Mouse (Mus musculus): ENCODE measurements around the gene Ccdc69.
A peak's percentile ranks its signal among the peaks of the same experiment; 100 is the strongest.

Gene Ccdc69

DNA sequence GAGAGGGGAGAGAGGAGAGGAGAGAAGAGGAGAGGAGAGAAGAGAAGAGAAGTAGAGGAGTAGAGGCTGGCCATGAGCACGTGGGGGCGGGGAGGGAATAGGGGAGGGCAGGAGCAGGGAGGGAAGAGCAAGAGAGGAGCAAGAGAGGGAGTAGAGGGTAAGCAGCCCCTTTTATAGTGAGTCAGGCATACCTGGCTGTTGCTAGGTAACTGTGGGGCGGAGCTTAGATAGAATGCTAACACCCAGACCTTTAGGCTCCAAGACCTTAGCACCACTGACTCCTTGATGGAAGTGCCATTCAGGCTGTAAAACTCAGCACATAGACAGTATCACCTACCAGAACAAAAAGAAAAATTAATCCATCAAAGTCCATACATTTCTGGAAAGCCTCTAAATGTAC lies 41.3 kb downstream of the Ccdc69 start:
- DNase-seq (ENCODE audit: low spot score in 2 of 2), result no peak

DNA sequence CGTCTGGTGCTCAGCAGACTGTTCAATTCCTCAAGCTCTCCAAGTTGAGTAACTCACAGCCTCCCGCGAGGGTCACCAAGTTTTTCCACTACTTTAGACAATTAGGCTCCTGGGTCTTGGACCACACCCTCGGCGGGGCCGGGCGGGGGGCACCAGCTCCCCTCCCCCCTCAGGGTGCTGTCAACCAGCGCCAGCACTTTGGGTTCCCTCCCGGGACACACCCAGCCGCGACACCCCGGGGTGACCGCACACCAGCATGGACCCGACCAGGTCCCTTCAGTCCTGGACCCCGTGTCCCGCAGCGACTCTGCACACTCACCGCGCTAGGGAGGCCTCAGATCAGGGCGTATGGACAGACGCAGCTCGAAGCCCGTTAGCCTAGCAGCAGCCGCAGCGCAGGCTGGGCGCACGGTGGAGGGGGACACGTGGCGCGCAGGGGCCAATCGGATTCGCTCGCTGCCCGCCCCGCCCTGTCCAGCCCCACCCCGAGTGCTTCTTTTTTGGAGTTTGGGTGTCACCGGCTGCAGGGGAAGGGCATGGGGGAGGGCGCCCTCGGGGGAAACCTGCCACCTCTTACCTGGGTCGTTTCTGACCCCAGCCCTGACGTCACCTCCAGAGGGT lies 44.8 kb downstream of the Ccdc69 start, which contains the start of gene Anxa6:
TSS of gene Anxa6 (minus strand) at position 406 of the 621 bp plus-strand sequence.
- DNase-seq (ENCODE audit: low spot score in 2 of 2), result peak; percentile 76 to 77

DNA sequence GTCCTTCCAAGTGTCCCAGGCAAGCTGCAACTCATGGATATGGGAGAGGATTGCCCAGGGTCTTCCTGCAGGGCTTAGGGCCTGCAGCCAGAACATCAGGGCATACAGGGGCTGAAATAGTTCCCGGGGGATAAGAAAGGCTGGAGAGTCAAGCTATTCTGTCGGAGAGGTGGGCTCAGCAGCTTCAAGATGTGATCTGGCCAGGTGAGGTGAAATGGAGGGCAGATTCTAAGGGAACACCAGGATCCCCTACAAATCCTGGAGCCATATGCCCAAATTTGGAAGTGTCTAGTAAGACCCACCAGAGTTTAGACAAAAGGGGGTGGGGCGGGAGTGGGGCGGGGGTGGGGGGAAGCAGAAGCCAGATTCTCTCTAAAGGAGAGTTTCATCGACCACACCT lies 45.6 kb downstream of the Ccdc69 start:
- no peak for DNase-seq (ENCODE audit: low spot score in 2 of 2)

DNA sequence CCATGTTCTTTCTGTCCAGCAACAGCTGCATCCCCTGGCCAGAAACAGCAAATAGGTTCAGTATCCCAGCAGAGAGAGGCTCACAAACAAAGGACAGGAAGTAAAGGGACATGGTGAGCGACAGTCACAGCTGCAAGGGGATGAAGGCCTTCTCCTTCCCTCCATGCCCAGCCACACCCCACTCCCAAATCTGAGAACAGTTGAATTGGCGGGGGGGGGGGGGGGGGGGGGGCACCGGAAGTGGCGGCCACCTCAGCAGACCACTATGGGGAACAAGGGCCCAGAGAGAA lies 46.0 kb downstream of the Ccdc69 start:
- no peak for DNase-seq (ENCODE audit: low spot score in 2 of 2)

DNA sequence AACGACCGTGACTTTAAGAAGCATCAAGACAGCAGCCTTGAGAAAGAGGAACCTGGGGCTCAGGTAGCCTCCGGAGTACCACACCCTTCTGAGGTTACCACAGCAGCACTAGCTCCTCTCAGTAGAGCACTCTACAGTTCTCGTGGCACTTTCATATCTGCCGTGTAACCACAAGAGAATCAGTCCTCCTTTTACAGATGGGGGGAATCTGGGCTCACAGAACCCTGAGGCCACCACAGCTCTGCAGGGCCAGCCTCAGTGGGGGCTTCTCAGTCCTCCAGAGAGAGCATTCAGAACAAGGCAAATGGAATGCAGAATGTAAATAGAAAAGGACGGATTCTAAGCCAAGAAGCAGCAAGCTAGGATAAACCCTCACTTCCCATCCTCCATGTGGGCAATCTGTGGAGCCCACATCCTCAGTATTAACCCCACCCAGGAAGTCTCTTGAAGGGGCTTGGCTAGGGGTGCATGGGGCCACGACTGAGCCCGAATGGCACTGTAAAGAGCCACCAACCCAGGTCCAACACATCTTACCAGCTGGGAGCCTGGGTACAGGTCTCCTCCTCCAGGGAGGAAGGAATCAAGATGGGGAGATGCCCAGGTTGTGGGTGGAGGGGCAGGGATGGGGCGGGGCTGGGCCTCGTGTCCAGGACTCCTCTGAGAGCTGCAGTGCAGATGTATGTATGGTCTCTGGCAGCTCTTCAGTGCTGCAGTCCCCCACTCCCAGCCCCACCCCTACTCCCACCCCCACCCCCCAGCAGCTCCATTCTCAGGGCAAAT lies 46.5 kb downstream of the Ccdc69 start:
- DNase-seq (ENCODE audit: low spot score in 2 of 2), result no peak

DNA sequence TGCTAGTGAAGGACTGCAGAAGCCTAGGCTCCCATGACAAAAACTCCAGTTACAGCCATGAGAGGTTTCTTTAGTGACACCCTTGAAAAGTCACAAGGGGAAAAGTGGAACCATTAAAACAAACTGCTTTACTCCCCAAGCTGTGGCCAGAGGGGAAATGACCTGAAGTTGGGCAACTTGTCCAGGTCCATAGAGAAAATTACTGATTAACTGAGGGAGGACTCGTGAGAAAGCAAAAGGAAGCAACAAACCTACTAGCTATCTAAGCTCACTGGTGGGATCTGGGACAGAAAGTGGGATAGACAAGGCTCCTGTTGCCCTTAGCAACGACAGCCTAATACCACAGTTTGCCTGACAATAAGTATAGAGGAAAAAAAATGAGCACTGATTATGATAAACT lies 49.4 kb downstream of the Ccdc69 start:
- DNase-seq (ENCODE audit: low spot score in 2 of 2), result no peak

DNA sequence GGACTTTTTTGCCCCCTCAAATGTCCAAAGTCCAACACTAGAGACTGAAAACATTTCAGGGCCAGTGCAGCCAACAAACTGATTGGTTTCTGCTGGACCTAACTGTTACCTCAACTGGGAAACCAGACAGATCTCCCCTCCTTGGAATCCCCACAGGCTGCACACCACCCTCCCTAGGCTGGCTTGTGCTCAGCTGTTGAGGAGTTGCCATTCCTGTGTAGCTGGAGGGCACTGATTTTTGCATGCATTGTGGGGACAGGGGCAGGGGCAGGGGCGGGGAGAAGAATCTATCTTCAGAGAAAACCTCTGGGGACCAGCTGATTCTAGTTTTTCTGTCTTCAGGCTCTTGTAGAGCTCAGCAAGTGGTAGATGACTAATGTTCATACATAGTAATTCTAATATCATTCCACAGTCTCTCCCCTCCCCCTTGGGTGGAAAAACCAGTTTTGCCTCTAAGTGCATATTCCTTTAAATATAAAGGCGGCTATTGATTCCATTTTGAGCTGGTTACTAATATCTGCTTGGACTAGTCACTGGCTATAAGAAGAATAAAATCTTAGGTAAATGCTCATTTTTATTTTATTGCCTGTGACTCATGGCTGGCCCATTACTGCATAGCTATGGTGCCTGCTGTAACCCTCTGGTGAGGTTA lies 50.6 kb downstream of the Ccdc69 start:
- DNase-seq (ENCODE audit: low spot score in 2 of 2), result no peak

DNA sequence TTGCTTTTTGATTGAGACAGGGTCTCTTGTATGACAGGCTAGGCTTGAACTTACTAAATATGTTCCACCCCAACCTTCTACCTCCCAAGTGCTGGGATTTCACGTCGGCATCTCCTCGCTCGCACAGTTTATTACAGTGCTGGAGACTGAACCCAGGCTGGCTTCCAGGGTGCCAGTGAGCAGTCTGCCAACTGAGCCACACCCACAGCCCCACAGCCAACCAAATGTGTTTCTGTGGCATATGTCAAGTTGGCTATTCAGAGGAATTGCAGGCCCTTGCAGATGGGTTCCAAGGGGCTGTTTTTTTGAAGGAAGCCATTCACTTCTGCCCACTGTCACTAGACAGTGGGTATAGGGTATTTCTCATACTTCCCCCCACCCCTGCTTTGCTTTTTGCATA lies 52.0 kb downstream of the Ccdc69 start:
- DNase-seq (ENCODE audit: low spot score in 2 of 2), result no peak

DNA sequence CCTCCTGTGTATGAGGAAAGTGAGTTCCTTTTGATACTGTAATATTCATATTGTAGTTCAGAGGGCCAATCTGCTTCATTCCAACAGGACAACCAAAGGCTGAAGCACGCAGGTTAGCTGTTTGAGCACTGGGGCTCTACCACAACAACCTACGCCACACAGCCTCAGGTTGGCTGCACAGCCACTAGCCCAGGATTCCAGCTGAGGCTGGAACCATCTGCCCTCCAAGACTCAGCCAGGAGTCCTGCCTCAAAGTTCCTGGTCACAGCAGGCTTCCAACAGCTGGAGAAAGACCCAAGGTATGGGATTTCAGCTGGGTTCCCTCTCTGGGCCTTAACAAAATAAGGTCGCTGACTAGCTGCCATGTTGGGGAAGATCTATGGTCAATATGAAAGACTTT lies 54.3 kb downstream of the Ccdc69 start:
- DNase-seq (ENCODE audit: low spot score in 2 of 2), result no peak

DNA sequence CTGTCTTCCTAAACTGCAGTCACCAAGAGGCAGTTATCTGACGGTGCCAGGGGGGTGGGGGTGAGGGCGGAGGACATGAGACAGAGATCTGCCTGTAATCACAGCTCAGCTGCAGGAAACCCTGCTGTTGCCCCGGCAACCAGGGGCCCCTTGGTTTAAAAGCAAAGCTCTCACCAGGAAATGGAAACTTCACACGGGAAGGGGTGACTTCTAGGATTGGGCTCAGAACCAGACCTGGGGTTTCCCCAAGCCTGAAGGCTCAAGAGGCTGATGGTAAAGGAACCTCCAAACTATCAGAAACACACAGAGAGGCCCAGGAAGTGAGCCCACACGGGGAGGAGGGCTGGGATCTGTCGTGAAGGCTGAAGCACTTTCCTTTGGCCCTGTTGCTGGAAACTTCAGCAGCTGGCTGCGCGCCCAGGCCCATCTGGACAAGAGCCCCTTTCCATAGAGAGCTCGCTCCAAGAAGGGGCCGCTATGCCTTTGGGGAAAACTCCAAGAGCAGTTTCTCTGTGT lies 54.8 kb downstream of the Ccdc69 start:
- DNase-seq (ENCODE audit: low spot score in 2 of 2), result peak; percentile 66 to 73

DNA sequence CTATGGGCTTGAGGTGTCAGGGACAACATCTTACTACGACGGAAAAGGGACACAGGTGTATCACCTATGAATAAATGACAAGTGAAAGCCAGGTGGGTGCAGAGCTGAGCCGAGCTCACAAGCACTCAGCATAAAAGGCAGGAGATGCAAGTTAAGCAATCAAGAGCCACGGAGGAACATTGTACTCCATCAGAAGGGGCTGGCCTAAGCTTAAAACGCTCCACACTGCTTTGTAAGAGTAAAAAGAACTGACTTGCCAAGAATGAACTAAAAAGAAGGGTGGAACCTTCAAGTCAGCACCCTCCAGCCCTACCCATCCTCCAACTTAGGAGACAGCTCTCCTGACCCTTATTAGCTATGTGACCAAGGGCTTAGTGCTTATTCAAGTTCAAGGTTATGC lies 55.4 kb downstream of the Ccdc69 start:
- DNase-seq (ENCODE audit: low spot score in 2 of 2), result no peak

DNA sequence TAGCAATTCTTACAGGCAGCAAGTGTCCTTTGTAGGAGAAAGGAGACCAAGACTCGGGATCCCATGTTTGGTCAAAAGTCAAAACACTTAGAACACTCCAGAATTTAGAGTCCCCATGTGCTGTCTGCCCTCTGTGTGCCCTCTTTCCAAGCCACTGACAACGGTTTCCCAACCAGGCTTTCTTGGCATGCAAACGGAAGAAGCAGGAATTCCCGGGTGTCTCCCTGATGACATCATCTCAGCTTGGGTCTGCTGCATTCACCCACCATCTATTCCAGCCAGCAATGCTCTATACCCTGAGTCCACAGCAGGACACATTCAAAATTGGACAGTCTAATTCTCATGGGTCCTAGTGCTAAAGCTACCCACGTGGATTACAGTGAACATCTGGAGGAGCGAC lies 56.1 kb downstream of the Ccdc69 start:
- DNase-seq (ENCODE audit: low spot score in 2 of 2), result no peak

DNA sequence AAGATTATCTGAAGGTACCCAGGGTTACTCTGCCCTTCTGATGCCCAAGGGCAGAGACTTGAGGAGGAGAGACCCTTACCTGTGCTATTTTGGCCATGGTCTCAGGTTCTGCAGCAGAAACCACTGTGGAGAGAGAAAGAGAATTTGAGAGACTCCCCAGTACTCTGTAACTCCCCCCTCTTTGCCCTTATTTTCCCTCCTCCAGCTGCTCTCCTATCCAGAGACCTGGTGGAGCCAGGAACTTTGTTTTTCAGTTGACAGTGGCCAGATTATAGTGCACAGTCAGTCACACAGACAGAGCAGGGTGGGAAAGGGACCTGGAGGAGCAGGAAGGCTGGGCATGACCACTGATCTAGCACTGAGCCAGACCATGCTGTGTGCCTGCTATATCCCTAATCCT lies 56.5 kb downstream of the Ccdc69 start:
- DNase-seq (ENCODE audit: low spot score in 2 of 2), result no peak

DNA sequence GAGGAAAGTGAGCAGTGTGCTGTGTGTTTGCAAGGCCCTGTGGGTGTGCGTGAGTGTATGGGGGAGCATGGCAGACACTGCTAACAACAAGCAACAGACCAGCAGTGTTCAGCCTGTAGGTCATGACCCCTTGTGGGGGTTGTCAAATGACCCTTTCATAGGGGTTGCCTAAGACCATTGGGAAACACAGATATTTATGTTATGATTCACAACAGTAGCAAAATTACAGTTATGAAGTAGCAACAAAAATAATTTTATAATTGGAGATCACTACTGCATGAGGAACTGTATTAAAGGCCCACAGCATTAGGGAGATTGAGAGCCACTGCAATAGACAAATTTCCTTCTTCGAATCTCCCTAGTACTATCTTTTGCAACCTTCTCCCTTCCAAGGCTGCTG lies 58.2 kb downstream of the Ccdc69 start:
- no peak for DNase-seq (ENCODE audit: low spot score in 2 of 2)

DNA sequence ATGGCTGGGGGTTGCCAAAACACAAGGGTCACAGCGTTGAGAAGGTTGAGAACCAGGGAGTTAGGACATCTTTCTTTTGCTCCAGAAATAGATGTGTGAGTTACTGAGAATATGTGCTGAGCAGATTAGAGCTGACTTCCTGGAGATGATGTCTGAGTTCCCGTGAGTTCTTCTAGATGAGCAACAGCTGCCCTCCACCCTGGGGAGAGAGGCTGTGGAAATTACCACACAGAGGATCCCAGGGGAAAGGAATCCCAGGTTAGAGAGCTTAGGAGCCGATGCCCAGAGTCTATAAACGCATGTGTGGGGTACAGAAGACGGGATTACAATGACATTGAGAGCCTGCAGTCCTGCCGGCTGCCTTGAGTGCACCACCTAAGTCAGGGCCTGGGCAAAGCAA lies 59.9 kb downstream of the Ccdc69 start:
- DNase-seq (ENCODE audit: low spot score in 2 of 2), result no peak

DNA sequence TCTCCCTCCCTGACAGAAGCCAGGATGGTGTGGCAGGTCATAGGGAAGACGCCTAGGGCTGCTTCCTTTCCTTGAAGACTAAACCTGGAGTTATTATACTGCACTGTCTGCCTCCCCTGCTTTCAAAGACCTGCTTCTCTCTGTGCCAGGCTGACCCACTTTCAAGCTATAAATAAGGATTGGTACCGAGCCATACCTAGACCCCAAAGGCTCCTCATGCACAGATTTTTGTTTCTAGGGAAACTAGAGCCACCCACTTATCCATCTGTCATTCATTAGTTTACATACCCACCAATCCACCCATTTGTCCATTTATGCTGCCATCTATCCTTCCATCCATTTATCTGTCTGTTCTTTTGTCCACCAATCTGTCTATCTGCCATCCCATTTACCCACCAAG lies 60.7 kb downstream of the Ccdc69 start:
- no peak for DNase-seq (ENCODE audit: low spot score in 2 of 2)

DNA sequence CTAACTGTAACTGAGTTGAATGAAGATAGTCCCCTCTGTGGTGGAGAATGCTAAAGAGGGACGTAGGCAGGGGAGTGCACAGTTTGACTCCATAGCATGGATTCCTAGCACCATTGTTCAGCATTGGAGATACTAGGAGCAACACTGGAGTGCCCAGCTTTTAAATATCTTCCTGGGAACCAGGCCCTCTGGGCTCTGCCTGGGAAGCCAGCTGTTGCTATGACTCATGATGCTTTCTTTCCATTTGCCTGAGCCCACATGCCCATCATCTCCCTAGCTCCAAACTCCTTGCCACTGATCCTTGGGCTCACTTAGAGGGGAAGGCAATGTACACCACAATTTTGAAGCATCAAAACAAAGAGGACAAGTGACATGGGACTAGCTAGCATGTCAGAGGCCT lies 61.2 kb downstream of the Ccdc69 start:
- no peak for DNase-seq (ENCODE audit: low spot score in 2 of 2)

DNA sequence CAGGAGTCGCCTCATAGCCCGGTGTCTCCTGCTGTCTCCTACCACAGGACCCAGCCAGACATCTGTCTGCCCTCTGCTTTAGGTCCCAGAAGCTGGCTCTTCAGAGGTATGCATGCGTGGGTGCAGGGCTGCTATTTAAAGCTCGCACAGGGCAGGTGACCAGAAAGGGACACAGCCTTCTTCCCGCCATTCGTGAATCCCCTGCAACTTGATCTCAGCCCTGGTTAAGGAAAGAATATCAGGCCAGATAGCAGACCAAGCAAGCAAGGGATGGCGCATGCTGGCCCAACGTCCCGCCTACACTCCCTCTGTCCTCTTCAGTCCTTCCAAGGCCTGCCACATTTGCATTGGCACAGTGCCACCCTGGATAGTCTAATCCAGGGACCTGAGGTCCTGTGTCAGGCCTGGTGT lies 62.1 kb downstream of the Ccdc69 start:
- no peak for DNase-seq (ENCODE audit: low spot score in 2 of 2)

DNA sequence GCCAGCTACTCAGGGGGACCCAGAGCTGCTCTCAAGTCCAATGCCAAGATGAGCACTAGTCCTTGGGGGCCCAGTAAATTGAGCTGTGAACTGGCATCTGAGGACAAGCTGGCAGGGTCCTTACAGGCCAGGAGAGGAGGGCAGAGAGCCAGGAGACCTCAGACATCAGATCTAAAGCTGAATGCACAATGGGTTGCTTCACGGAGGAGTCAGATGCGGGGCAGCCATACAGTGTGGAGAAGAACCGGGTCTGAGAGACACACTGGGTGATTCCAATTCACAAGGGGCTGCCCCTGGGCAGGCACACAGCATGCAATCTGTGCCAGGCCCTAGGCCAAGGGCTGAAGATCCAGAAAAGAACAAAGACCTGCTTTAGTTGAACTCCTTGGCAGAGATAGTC lies 62.7 kb downstream of the Ccdc69 start:
- DNase-seq (ENCODE audit: low spot score in 2 of 2), result no peak

DNA sequence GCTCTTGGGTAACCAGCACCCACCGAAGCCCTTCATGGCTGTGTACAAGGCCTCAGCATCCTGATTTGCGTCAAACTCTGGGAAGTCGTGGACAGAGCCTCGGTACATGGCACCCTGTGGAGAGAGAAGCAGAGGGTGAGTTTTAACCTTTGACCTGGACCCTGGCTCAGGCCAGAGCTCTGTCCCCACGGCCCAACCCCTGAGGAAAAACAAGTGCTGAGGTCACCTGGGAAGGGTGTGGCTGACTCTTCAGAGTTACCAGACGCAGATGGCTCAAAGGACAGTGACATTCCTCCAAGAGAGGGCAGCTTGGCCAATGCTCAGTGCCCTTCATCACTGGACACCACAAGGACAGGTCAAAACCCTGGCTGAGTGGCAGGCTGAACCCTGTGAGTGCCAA lies 64.1 kb downstream of the Ccdc69 start:
- no peak for DNase-seq (ENCODE audit: low spot score in 2 of 2)

DNA sequence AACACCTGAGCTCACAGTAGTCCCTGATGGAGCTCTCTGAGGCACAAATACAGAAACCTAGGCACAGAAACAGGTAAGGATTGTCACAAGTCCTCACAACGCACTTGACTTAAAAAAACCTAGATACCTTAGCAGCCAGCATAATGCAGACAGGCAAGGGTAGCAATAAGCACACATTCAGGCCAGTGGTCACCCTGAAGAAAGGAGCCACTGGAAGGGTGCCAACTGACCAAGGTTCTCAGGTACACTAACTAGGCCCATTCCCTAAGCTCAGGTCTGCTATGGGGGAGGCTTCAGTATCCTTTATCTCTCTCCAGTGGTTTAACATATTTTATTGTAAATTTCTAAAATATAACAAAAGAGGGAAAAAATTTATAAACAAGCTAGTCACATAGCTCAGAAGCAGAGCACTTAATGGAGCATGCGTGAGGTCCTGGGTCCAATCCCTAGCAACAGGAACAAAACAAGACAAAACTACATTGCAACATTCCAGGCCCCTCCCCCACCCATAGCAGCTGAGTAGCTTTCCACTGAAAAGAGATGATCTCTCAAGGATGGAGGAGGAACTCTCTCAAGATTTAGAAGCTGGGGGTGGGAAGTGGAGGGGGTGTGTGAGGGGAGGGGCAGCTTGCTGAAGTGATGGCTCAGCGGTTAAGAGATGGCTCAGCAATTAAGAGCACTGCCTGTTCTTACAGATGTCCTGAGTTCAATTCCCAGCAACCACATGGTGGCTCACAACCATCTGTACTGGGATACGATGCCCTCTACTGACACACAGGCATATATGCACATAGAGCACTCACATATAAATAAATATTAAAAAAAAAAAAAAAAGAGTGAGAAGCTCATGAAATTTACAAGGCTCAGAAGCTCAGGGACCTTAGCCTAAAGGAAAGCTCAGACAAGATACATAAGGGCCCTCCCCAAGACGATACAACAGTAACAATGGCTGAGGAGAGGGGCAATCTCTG lies 65.1 kb downstream of the Ccdc69 start:
- DNase-seq (ENCODE audit: low spot score in 2 of 2), result no peak

DNA sequence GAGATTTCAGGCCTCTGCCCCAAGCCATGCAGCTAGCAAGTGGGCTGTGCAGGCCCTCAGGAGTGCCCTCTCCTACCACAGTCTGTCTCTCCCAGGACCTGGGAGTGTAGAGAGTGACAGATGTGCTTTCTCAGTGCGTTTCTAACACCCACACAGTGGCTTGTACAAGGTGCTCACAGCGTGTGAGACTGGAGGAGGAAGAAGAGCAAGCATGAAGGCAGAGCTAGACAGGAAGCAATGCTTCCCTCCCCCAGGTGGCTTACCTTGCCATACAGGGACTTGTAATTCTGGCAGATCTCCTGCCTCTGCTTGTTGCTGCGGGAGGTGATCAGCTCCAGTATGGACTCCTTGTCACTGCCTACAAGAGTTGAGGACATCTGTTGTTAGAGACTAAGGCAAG lies 66.5 kb downstream of the Ccdc69 start:
- no peak for DNase-seq (ENCODE audit: low spot score in 2 of 2)

Data from frontal cortex, postnatal 36 days (tissue).